Mouse (Mus musculus) left cerebral cortex, adult 2 months (tissue): ENCODE results near the gene Gltpd2. TPM values are rescaled to one million over a fixed set of nuclear protein-coding genes. Genes with fewer than 3 reads are reported as not detected.
"Not testable (repeated sequence)": the region's sequence is repeated elsewhere in the genome, so short reads cannot be mapped to it uniquely, and the experiment has no call there.

ENCODE experiments used
- DNase-seq, 2 experiments: peaks; one replicate each; pipeline ENCODE4 v3.0.0; 2021 to 2022; ENCODE audit warnings: low spot score in 2 of 2, mixed read lengths in 1 of 2; ENCODE audit errors: extremely low spot score in 1 of 2
- H3K27ac ChIP-seq: fragments of 200-600 bp; 2 replicates; pipeline ENCODE4 v1.8.1; 2022
- H3K4me3 ChIP-seq: fragments of 200-600 bp; 2 replicates; pipeline ENCODE4 v1.8.1; 2022
- CTCF ChIP-seq: fragments of 200-600 bp; IDR thresholded peaks from 2 replicates; pipeline ENCODE4 v1.8.1; 2022; ENCODE audit warnings: antibody characterized with exemption, mild to moderate bottlenecking, moderate library complexity
- intact Hi-C: fragments of 180-260 bp; cut with DNase I; formaldehyde crosslinking; loops from one replicate; pipeline ENCODE4 v1.15.1; 2025
- long read RNA-seq, 2 experiments: library from polyadenylated mRNA; stranded (forward); transcript quantifications; one replicate each; pipeline ENCODE4 v2.0.0; 2021; ENCODE audit warnings: borderline mapping rate in 2 of 2
- total RNA-seq, 2 experiments: library from RNA; stranded (reverse); gene quantifications; 2 replicates each; pipeline ENCODE4 v1.2.3; 2021

The Gltpd2 gene
- total RNA-seq = not detected
- long read RNA-seq, experiment 1 = 0 reads
- long read RNA-seq, experiment 2 = 0 reads

DNA sequence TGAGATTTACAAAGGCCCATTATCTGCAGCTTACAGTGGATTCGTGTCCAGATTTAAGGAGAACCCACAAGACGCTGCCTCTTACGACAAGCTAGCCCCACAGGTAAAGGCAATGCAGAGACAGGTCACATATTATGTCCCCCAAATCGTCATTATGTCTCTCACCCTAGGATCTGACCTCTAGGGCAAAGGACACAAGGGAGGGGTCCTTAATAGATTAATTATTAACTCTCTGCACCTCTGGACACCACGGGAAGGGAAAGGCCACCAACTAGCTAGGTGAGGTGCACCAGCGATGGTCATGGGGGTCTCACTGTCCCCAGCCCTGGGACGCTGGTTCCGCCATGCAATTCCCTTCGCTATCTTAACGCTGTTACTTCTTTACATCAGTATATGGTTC, at the start of gene Gltpd2:
Gene Gltpd2, plus strand, starts transcription at position 274 of the 400 bp plus-strand sequence.
- no peak for DNase-seq
- TF ChIP-seq CTCF = no peak
- intact Hi-C loops = loop anchor here (2.0 kb wide), 1 partner anchor 236 kb away; no protein-coding TSS in a partner anchor
- Histone ChIP-seq H3K4me3 (peak within 1 kb of the TSS; percentile 31), H3K27ac (no peak within 1 kb of the TSS)

DNA sequence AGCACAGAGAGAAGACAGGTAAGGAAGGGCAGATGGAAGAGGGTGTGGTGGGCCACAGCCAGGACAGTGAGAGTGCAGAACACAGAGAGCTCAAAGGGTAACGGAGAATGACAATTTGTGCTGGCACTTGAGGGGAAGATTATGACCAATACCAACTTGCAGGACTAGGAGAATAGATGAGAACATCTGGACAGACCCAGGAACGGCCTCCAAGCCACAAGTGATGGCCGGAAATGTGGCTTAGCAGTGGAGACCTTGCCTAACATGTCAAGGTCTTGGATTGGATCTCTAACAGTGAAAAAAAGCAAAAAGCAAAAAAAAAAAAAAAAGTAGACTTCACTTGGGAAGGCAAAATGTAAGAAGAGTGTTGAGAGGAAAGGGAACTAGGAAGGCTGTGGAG, 49.2 kb upstream of the Gltpd2 start:
- no peak for TF ChIP-seq CTCF
- intact Hi-C loops = no loop called here
- Histone ChIP-seq H3K4me3 (no peak overlapping the region), H3K27ac (no peak overlapping the region)
- DNase-seq = no peak

DNA sequence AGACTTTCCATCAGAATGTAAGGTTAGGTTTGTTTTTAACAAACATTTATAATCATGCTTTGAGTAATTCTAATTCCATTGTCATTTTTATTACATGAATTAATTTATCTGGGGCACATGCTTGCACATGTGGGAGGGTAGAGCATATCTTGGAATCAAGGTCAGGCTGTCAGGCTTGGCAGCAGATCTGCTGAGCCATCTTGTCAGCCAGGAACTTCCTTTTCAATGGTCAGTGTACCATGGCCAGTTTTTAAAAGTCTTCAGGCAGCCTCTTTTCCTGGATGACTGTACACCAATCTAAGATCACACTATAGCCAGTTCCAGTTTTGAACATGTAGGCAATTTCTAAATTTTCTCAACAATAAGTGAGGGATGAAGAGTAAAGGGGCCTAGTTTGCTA, 46.3 kb upstream of the Gltpd2 start:
- Histone ChIP-seq H3K4me3 (no peak overlapping the region), H3K27ac (no peak overlapping the region)
- DNase-seq = no peak
- TF ChIP-seq CTCF = no peak
- intact Hi-C loops = no loop called here

DNA sequence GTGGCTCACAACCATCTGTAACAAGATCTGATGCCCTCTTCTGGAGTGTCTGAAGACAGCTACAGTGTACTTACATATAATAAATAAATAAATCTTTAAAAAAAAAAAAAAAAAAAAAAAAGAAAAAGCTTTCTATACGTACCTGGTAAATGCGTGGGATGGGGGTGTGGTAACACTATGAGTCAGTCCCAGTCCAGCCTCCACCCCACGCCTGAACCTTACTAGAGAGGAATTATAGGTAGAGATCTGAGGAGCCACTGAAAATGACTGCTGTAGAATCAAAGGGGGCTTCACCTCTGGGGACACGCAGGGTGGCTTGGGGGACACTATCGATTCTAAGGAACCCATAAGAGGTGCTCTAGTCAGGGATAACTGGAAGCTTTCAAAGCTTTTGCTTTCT, 45.7 kb upstream of the Gltpd2 start:
- intact Hi-C loops, H3K4me3 ChIP-seq, H3K27ac ChIP-seq, DNase-seq: not testable (repeated sequence)

DNA sequence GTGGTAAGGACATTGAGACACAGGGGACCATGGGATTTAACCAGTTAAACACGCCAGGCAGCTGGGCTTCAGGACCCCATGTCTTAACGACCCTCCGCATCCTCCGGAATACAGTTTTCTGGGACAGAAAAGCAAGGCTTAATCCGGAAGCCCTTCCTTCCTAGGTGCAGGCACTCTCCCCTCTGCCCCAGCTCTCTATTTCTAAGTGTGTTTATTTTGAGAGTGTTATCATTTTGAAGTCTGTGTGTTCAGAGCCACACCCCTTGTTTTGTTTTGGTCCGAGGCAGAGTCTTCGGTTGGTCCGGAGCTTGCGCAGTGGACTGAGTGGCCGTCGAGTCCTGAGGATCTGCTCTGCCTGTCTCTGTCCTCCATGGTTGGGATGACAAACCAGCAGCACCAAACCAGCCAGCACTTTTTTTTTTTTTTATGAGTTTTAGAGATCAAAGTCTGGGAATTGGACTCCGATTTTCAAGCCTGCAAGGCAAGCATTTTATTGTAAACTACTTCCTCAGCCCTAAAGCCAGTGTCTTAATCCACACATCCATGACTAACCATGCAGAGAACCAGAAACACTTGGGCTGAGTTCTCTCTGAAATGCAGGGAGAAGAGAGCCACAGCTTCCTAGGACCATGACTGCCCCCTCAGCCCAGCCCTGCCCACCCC, 44.0 kb upstream of the Gltpd2 start:
- no peak overlapping the region for H3K4me3 ChIP-seq
- H3K27ac ChIP-seq = no peak overlapping the region
- TF ChIP-seq CTCF = no peak
- no peak for DNase-seq
- intact Hi-C loops = no loop called here

DNA sequence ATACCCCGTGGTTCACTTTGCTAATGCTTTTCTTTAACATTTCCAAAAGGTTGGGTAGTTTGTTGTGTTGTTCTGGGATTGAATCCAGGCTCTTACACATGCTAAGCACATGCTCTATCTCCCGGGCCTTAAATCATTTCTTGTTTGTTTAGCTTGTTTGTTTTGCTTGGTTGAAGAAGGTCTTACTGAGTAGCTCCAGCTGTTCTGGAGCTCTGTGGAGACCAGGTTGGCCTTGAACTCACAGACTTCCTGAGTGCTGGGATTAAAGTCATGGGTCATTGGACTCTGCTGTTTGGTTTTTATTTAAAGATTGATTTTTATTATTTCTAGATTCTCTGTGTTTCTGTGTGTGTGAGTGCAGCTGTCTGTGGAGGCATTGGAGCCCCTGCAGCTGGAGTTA, 33.5 kb upstream of the Gltpd2 start:
- no peak overlapping the region for H3K27ac ChIP-seq
- intact Hi-C loops = no loop called here
- H3K4me3 ChIP-seq = no peak overlapping the region
- no peak for DNase-seq
- TF ChIP-seq CTCF = no peak

DNA sequence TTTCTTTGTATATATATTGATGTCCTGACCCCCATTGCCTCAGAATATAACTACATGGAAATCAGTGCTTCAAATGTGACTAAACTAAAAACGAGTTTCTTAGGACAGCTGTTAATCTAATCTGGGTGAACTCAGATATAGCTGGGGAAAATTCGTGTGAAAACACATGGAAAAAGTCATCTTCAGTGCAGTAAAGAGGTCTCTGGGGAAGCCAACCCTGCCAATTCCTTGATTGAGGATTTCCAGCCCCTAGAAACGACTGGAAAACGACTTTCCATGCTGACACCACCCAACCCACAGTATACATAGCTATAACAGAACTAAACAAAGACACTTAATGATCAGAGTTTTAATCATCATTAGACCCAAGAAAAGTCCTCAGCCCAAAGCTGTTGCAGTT, 31.2 kb upstream of the Gltpd2 start:
- DNase-seq = no peak
- no peak for TF ChIP-seq CTCF
- Histone ChIP-seq H3K4me3 (no peak overlapping the region), H3K27ac (no peak overlapping the region)
- intact Hi-C loops = no loop called here

DNA sequence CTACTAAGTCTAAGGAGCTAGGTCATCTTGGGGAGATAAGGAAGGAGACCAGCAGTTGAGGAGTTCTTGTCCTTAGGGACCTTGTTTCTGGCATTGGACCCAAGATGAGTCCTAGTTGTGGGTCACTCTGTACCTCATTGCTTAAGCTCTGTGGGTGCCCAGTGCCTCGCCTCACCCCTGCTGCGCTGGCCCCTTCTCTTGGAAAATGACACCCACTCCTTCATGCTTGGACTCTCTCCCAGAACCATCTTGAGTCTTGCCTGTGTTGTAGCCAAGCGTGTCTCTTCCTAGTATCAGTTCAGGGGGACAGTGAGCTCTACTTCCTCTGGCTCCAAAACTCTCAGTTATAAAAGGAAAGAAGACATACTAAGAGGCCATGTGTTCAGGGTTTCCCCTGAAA, 29.9 kb upstream of the Gltpd2 start:
- intact Hi-C loops = no loop called here
- no peak for TF ChIP-seq CTCF
- H3K4me3 ChIP-seq = no peak overlapping the region
- no peak for DNase-seq
- H3K27ac ChIP-seq = no peak overlapping the region

DNA sequence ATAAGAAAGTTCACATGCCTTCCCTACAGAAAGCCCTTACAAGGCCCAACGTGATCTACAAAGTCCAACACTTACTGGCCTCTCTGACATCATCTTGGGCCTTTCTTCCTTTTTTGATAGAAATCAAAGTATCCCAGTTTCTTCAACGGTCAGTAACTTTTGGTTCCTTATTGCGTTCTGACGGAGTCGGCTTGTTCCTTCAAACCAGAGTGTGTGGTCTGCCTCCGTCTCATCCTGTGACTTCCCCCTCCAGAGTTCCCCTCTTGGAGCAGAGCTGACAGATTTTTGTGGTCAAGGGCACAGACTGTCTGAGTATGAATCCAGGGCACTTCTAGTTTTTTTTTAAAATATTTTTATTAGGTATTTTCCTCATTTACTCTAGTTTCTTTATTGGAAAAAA, 29.3 kb upstream of the Gltpd2 start:
- intact Hi-C loops = no loop called here
- TF ChIP-seq CTCF = no peak
- H3K4me3 ChIP-seq = no peak overlapping the region
- H3K27ac ChIP-seq = no peak overlapping the region
- no peak for DNase-seq

DNA sequence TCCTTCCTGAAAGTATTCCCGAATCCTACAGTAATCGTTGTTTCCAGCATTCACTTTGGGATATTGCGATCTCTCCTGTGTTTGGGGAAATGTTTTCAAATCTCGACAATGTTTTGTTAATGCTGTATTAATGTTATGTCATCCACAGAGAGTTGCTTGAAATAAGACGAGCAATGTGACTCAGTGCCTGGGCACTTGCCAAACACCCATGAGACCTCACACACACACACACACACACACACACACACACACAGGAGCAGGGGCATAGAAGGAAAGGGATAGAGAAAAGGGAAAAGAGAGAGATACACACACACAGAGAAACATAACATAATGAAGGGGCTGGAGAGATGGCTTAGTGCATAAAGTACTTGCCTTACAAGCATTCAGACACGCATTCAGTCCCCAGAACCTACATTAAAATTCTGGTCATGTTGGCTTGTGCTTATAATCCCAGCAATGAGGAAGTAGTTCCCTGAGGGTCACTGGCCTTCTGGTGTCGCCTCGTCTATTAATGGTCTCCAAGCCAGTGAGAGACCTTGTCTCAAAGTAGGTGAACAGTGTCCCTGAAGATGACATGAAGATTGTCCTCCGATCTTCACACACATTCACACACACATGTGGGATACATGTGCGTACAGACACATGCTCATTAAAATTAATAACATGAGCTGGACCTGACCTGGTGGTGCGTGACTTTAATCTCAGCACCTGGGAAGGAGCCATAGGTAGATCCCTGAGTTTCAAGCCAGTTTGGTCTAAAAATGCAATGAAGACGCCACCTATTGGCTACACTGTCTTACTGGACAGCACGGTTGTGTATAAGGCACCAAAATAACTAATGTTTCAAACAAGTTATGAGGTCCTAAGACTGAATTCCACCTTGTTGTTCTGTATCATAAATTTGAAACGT, 19.2 kb upstream of the Gltpd2 start:
- peak; percentile 53 for TF ChIP-seq CTCF
- Histone ChIP-seq H3K4me3 (no peak overlapping the region), H3K27ac (no peak overlapping the region)
- no peak for DNase-seq
- intact Hi-C loops = no loop called here

DNA sequence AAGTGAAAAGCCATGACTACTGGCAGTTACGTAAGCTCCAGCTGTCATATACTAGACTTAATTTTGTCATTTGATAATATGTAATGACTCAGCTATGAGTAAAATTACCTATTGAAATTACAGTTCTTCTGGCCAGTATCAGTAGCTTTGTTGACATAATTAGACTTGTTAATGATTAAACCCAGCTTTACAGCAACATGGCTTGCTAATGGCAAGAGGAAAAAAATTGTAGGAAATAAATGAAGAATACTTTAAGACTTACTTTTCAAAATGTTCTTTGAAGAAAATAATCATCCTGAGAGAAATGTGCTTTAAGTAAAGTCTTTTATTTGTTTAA, 18.6 kb upstream of the Gltpd2 start:
- no peak for TF ChIP-seq CTCF
- Histone ChIP-seq H3K4me3 (no peak overlapping the region), H3K27ac (no peak overlapping the region)
- DNase-seq = no peak
- intact Hi-C loops = no loop called here

DNA sequence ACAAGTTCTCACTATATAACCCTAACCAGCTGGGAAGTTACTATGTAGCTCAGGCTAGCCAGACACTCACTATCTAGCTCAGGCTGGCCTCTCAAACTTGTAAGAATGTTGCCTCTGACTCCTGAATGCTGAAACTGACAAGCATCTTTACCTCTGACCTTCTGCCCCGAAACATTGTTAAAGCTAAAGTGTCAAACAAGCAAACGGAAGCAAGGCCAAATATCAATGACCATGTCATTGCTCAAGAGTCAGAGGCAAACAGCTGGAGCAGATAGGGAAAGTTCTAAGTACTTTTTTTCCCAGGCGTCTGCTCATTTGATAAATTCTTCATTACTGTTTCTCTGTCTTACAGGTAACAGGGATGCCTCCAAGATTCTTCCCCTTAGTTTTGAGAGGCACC, 17.0 kb upstream of the Gltpd2 start:
- Histone ChIP-seq H3K27ac (no peak overlapping the region), H3K4me3 (no peak overlapping the region)
- intact Hi-C loops = no loop called here
- no peak for TF ChIP-seq CTCF
- no peak for DNase-seq
